Mouse (Mus musculus): ENCODE measurements around the gene Prdm16.

DNA sequence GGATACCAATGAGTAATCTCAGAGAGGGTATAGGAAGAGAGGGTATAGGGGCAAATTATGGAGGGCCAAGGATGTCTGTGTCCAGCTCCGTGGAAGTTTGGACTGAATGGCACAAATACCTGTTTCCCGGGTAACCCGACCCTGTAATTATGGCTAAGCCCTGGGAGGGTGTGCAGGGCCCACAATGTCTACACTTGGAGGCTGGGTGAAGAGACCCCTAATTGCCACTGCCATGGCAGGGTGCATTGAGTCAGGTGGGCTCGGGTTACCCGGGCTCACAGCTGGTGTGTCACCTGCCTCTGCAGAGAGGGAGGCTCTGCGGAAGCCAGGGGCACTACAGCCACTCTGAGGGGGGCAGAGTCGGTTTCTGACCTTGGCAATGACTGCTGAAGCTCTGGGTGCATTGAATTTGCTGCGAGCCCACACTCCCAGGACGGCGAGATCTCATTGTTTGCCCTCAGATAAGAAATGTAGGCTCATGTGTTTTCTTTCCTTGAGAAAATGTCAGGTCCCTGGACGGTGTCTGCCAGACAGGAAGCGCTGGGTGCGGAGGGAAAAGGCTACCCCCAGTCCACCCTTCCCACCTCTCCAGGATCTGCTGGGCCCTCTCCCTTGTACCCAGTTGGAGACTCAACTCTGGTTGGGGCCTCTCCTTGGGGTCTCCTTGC is 62.3 kb downstream of the Prdm16 start:
- TF ChIP-seq GATA1 (IDR thresholded peaks at IDR 0.05; ENCODE audit: borderline replicate concordance, low read length) (no peak), FLI1 (IDR thresholded peaks at IDR 0.05; ENCODE audit: low read length) (no peak)

Measured in megakaryocyte, embryonic 14.5 days (primary cell).